Mouse (Mus musculus) heart, adult 10 weeks (tissue): ENCODE measurements around the gene Myo5c. TPM values are rescaled to one million over a fixed set of nuclear protein-coding genes. Genes with fewer than 3 reads are reported as not detected.

Source experiments
- polyA plus RNA-seq: library from polyadenylated mRNA; stranded (reverse); fragments of 350-450 nt; fragmentation: Illumina TruSeq; extraction: RNeasy Lipid Tissue Mini Kit (QIAGEN cat#74804); gene quantifications from one replicate; pipeline ENCODE4 v1.2.3, GENCODE M21; 2014; ENCODE audit warnings: low read depth, low replicate concordance

The Myo5c gene
- 7.2 TPM for polyA plus RNA-seq

DNA sequence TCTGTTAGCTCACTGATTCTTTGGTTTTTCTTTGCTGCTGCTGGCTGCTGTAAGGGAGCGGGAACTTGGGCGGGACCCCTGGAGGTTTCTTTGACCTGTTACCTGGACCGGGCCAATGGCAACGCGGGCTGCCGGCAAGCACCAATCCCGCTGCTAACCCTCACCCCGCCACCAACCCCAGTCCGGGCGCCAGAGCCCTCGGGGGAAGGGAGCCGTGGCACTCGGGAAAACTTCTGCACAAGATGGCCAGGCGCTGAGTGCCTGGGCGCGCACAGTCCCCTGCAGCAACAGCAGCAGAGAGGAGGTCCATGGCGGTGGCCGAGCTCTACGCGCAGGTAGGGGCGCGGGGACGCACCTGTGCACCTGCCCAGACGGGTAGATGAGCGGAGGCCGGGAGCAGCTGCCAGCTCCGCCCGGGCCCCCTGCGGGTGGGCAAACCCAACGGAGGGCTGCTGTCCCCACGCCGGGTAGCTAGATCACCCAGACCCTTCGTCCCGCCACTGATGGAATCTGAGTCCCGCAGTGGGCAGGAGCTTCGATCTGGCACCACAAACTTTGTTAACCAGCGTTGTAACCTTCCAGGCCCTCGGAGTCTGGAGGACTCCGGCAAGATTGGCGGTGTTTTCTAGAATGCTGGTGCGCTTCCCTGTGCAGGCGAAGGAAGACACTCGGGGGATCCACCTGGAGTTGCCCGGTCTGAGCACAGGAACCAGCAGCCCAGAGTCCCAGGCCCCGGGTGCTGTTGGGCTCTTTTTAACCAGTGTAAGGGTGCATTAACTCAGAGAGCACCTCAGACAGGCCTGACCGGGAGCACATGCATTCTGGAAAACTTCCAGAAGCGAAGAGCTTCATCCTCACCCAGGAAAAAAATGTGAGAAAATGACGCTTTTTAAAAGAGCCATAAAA is at the start of gene Myo5c:
Gene Myo5c, plus strand, starts transcription at position 180 of the 906 bp plus-strand sequence.

DNA sequence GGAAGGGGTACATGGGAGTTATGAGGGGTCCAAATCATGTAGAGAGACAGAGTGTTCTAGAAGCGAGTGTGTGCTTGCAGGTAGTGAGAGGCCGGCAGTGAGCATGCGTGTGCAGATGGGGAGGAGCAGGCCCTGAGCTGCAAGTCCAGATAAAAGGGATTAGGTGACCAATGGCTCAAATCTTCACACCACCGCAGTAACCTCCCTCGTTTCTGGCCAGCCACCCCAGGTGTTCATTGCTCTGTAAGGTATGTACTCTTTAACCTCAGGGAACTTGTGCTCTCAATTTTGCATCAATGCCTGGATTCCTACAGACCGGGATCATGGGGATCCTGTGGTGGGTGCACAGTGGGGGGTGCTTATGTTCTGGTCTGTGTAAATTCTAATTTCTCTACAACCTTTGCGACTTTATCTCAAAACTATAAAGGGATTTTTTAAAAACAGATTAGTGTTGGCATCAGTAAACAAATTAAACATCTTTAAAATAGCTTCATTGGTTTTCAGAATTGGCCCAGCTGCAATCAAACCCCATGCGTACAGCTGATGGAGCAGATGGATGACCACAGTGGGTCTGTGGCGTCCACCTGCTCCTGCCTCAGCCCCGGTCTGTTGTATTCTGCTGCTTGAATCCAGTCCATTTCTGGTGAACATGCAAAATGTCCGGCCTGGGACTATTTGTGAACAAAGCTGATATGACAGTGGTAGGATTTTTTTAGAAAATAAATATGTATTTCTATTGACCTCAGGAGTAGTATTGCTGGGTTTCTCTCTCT is 74.5 kb downstream of the Myo5c start, which contains the start of gene Gnb5:
Gene Gnb5, plus strand, starts transcription at position 163 of the 773 bp plus-strand sequence.

DNA sequence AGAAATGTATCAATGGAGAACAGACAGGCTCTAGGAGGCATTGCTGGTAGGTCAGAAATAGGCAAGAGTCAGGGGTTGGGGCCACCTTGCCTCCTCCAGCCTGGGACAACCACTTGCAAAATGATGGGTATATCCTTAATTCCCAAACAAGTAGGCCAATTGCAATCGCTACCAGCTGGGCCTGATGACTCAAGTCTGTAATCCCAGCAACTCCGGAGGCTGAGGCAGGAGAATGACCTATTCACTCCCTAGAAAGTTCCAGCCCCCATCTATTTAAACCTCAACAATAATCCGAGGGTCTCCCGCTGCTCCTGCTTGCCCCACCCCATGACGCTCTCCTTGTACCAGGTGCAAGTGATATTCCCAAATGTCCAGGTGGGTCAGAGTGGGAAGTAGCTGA is 115.6 kb downstream of the Myo5c start, which contains the start of gene Bcl2l10:
Gene Bcl2l10, plus strand, starts transcription at position 301 of the 400 bp plus-strand sequence.

Other genes starting within 250 kb of the Myo5c start
- gene Arpp19, start 194.4 kb upstream of the Myo5c start, polyA plus RNA-seq, result 154 TPM
- gene Myo5a, start 161.0 kb upstream of the Myo5c start, polyA plus RNA-seq, result 5.9 TPM
- gene Gnb5, start 74.3 kb downstream of the Myo5c start, polyA plus RNA-seq, result 25.8 TPM
- gene Bcl2l10, start 115.7 kb downstream of the Myo5c start, polyA plus RNA-seq, result not detected
- 18.5 TPM for gene Mapk6, start 178.0 kb downstream of the Myo5c start, polyA plus RNA-seq
- 22.4 TPM for gene Leo1, start 209.5 kb downstream of the Myo5c start, polyA plus RNA-seq